Mouse (Mus musculus) limb, embryonic 13.5 days (tissue): ENCODE results near the gene Dnajb3. TPM values are rescaled to one million over a fixed set of nuclear protein-coding genes. Genes with fewer than 3 reads are reported as not detected.
"Not testable (repeated sequence)": the region's sequence is repeated elsewhere in the genome, so short reads cannot be mapped to it uniquely, and the experiment has no call there.

ENCODE experiments used
- ATAC-seq: fragments of 200-750 bp; cut with Nextera tagmentation; 2 replicates; pipeline ENCODE4 v1.8.0; 2017; ENCODE audit warnings: low read depth, moderate number of reproducible peaks, moderate TSS enrichment; ENCODE audit not compliant: low FRiP score
- H3K27ac ChIP-seq: fragments of 300-500 bp; sonication (generic); 2 replicates; pipeline ENCODE4 v1.5.1; 2015; ENCODE audit warnings: inconsistent platforms, mild to moderate bottlenecking, moderate library complexity
- H3K27me3 ChIP-seq: fragments of 300-500 bp; sonication (generic); 2 replicates; pipeline ENCODE4 v1.6.1; 2015; ENCODE audit warnings: mild to moderate bottlenecking, inconsistent platforms
- H3K36me3 ChIP-seq: fragments of 300-500 bp; sonication (generic); 2 replicates; pipeline ENCODE4 v1.6.1; 2015; ENCODE audit warnings: inconsistent platforms, mild to moderate bottlenecking, moderate library complexity
- H3K4me1 ChIP-seq: fragments of 300-500 bp; sonication (generic); 2 replicates; pipeline ENCODE4 v1.6.1; 2015; ENCODE audit warnings: inconsistent platforms
- H3K4me2 ChIP-seq: fragments of 300-500 bp; sonication (generic); replicated peaks from 2 replicates; pipeline ENCODE4 v1.6.1; 2015; ENCODE audit warnings: inconsistent platforms, mild to moderate bottlenecking, moderate library complexity
- H3K4me3 ChIP-seq: fragments of 300-500 bp; sonication (generic); 2 replicates; pipeline ENCODE4 v1.5.1; 2015; ENCODE audit warnings: moderate library complexity, mild to moderate bottlenecking, inconsistent platforms
- H3K9ac ChIP-seq: fragments of 300-500 bp; sonication (generic); 2 replicates; pipeline ENCODE4 v1.6.1; 2015; ENCODE audit warnings: mild to moderate bottlenecking, inconsistent platforms
- H3K9me3 ChIP-seq: fragments of 300-500 bp; sonication (generic); 2 replicates; pipeline ENCODE4 v1.6.1; 2016; ENCODE audit warnings: inconsistent platforms
- WGBS: fragments of 180-500 bp; shearing (Covaris S2); methylation state at CpG from one replicate; pipeline ENCODE4 v1.1.7; 2015; 5-methylcytosine and 5-hydroxymethylcytosine counted together
- polyA plus RNA-seq: library from polyadenylated mRNA; unstranded; fragments of >200 nt; fragmentation: Nextera tagmentation; extraction: Ambion mirVana; gene quantifications from 2 replicates; pipeline ENCODE4 v1.2.1, GENCODE M21; 2015

Dnajb3 gene
- polyA plus RNA-seq, 1 experiment from 2014 or later: 13.3 TPM

- Histone ChIP-seq H3K9ac (no peak within 1 kb of the TSS), H3K4me3 (no peak within 1 kb of the TSS), H3K4me1 (no peaks in the 10 kb centered on the region), H3K27me3 (no peaks in the 10 kb centered on the region), H3K4me2 (no peak within 1 kb of the TSS), H3K27ac (no peak within 1 kb of the TSS), H3K36me3 (no peaks in the 10 kb centered on the region), H3K9me3 (peaks cover 51% of the 10 kb centered on the region)
- ATAC-seq: no peak
- 68% methylated on average over 8 of the region's 8 CpGs for WGBS
These were observed 6.2 kb upstream of the Dnajb3 start, which contains the start of gene Ugt1a1 for GRCm38 (mm10) chr1:88211812-88212211. Gene Ugt1a1 (plus strand): TSS chr1:88211959.

- peaks cover 5% of the 10 kb centered on the region; the same call in 1 of the 2 replicates for H3K36me3 ChIP-seq
- H3K4me2 ChIP-seq: no peak overlapping the region
- WGBS: 82% methylated on average over 2 of the region's 2 CpGs
- no peak overlapping the region for H3K27ac ChIP-seq
- H3K4me1 ChIP-seq: no peaks in the 10 kb centered on the region
- no peak overlapping the region for H3K4me3 ChIP-seq
- H3K27me3 ChIP-seq: no peaks in the 10 kb centered on the region
- peaks cover 17% of the 10 kb centered on the region for H3K9me3 ChIP-seq
- no peak overlapping the region for H3K9ac ChIP-seq
- no peak for ATAC-seq
These were observed 1.4 kb upstream of the Dnajb3 start for GRCm38 (mm10) chr1:88206843-88207479.

GRCm38 (mm10) chr1:88200456-88200855, 5.1 kb downstream of the Dnajb3 start, which contains the start of gene Ugt1a2:
Gene Ugt1a2 (plus strand): TSS chr1:88200601.
- Histone ChIP-seq H3K27ac (no peak within 1 kb of the TSS), H3K4me3 (no peak within 1 kb of the TSS), H3K4me2 (no peak within 1 kb of the TSS), H3K4me1 (no peaks in the 10 kb centered on the region), H3K9ac (no peak within 1 kb of the TSS), H3K27me3 (no peaks in the 10 kb centered on the region), H3K9me3 (peaks cover 9% of the 10 kb centered on the region; the same call in 1 of the 2 replicates), H3K36me3 (peaks cover 5% of the 10 kb centered on the region; the same call in 1 of the 2 replicates)
- WGBS: 80% methylated on average over 7 of the region's 7 CpGs
- ATAC-seq: no peak

- Histone ChIP-seq H3K9ac (no peak overlapping the region), H3K27me3 (no peaks in the 10 kb centered on the region), H3K4me2 (no peak overlapping the region), H3K4me1 (no peaks in the 10 kb centered on the region), H3K27ac (no peak overlapping the region), H3K36me3 (peaks cover 5% of the 10 kb centered on the region; the same call in 1 of the 2 replicates), H3K9me3 (peaks cover 7% of the 10 kb centered on the region; the same call in 1 of the 2 replicates), H3K4me3 (no peak overlapping the region)
- no peak for ATAC-seq
- WGBS: 66% methylated on average over 2 of the region's 2 CpGs
These were observed 5.6 kb downstream of the Dnajb3 start for GRCm38 (mm10) chr1:88199996-88200395.

- no peaks in the 10 kb centered on the region for H3K4me1 ChIP-seq
- no peak for ATAC-seq
- WGBS: 66% methylated on average over 3 of the region's 3 CpGs
- H3K9ac ChIP-seq: no peak overlapping the region
- H3K27ac ChIP-seq: no peak overlapping the region
- H3K9me3 ChIP-seq: no peaks in the 10 kb centered on the region
- no peak overlapping the region for H3K4me3 ChIP-seq
- no peak overlapping the region for H3K4me2 ChIP-seq
- no peaks in the 10 kb centered on the region for H3K27me3 ChIP-seq
- H3K36me3 ChIP-seq: no peaks in the 10 kb centered on the region
These were observed 8.1 kb downstream of the Dnajb3 start for GRCm38 (mm10) chr1:88197443-88197842.

- no peak overlapping the region for H3K9ac ChIP-seq
- H3K27ac ChIP-seq: no peak overlapping the region
- H3K4me1 ChIP-seq: no peaks in the 10 kb centered on the region
- no peak for ATAC-seq
- no peak overlapping the region for H3K4me3 ChIP-seq
- 85% methylated on average over 1 of the region's 1 CpGs for WGBS
- no peaks in the 10 kb centered on the region for H3K27me3 ChIP-seq
- no peaks in the 10 kb centered on the region for H3K9me3 ChIP-seq
- H3K4me2 ChIP-seq: no peak overlapping the region
- H3K36me3 ChIP-seq: no peaks in the 10 kb centered on the region
These were observed 9.9 kb downstream of the Dnajb3 start for GRCm38 (mm10) chr1:88195687-88196086.

- Histone ChIP-seq H3K4me2 (no peak overlapping the region), H3K9me3 (no peaks in the 10 kb centered on the region; the same call in 1 of the 2 replicates), H3K9ac (no peak overlapping the region), H3K27me3 (no peaks in the 10 kb centered on the region), H3K4me1 (no peaks in the 10 kb centered on the region), H3K4me3 (no peak overlapping the region), H3K27ac (no peak overlapping the region), H3K36me3 (no peaks in the 10 kb centered on the region)
- no peak for ATAC-seq
- WGBS: 75% methylated on average over 3 of the region's 3 CpGs
These were observed 13.4 kb downstream of the Dnajb3 start for GRCm38 (mm10) chr1:88192136-88192535.

- H3K4me2 ChIP-seq: no peak overlapping the region
- no peaks in the 10 kb centered on the region for H3K36me3 ChIP-seq
- no peaks in the 10 kb centered on the region for H3K4me1 ChIP-seq
- H3K4me3 ChIP-seq: no peak overlapping the region
- H3K27me3 ChIP-seq: no peaks in the 10 kb centered on the region; the same call in 1 of the 2 replicates
- WGBS: 83% methylated on average over 5 of the region's 5 CpGs
- no peak overlapping the region for H3K27ac ChIP-seq
- H3K9me3 ChIP-seq: no peaks in the 10 kb centered on the region; the same call in 1 of the 2 replicates
- H3K9ac ChIP-seq: no peak overlapping the region
- ATAC-seq: no peak
These were observed 19.2 kb downstream of the Dnajb3 start for GRCm38 (mm10) chr1:88186325-88186935.

- H3K9ac ChIP-seq: no peak overlapping the region
- H3K27me3 ChIP-seq: no peaks in the 10 kb centered on the region; the same call in 1 of the 2 replicates
- no peak overlapping the region for H3K4me2 ChIP-seq
- no peaks in the 10 kb centered on the region for H3K4me1 ChIP-seq
- no peaks in the 10 kb centered on the region for H3K36me3 ChIP-seq
- no peak for ATAC-seq
- no peak overlapping the region for H3K4me3 ChIP-seq
- H3K27ac ChIP-seq: no peak overlapping the region
- peaks cover 29% of the 10 kb centered on the region for H3K9me3 ChIP-seq
- WGBS: 81% methylated on average over 1 of the region's 1 CpGs
These were observed 25.9 kb downstream of the Dnajb3 start for GRCm38 (mm10) chr1:88179657-88180056.

GRCm38 (mm10) chr1:88172190-88172589, 33.4 kb downstream of the Dnajb3 start:
- not testable (repeated sequence) for H3K4me2 ChIP-seq, H3K9ac ChIP-seq, H3K36me3 ChIP-seq, H3K4me1 ChIP-seq, H3K27me3 ChIP-seq, ATAC-seq, H3K4me3 ChIP-seq, H3K27ac ChIP-seq
- WGBS: 82% methylated on average over 7 of the region's 7 CpGs
- H3K9me3 ChIP-seq: peaks cover 16% of the 10 kb centered on the region

GRCm38 (mm10) chr1:88165711-88166110, 39.9 kb downstream of the Dnajb3 start, which contains the start of gene Ugt1a5:
Gene Ugt1a5 (plus strand): TSS chr1:88166012.
- no peak for ATAC-seq
- Histone ChIP-seq H3K9me3 (no peaks in the 10 kb centered on the region), H3K27ac (no peak within 1 kb of the TSS), H3K4me1 (no peaks in the 10 kb centered on the region), H3K9ac (no peak within 1 kb of the TSS), H3K4me2 (no peak within 1 kb of the TSS), H3K4me3 (no peak within 1 kb of the TSS), H3K36me3 (no peaks in the 10 kb centered on the region), H3K27me3 (no peaks in the 10 kb centered on the region)
- WGBS: 78% methylated on average over 5 of the region's 5 CpGs

- no peak for ATAC-seq
- Histone ChIP-seq H3K27me3 (no peaks in the 10 kb centered on the region), H3K27ac (no peak overlapping the region), H3K9ac (no peak overlapping the region), H3K4me1 (no peaks in the 10 kb centered on the region), H3K9me3 (no peaks in the 10 kb centered on the region), H3K4me3 (no peak overlapping the region), H3K4me2 (no peak overlapping the region), H3K36me3 (no peaks in the 10 kb centered on the region)
- WGBS: 84% methylated on average over 2 of the region's 2 CpGs
These were observed 47.2 kb downstream of the Dnajb3 start for GRCm38 (mm10) chr1:88158430-88158829.
